Mouse (Mus musculus): ENCODE measurements around the gene Zcchc7. TPM values are rescaled to one million over a fixed set of nuclear protein-coding genes. Genes with fewer than 3 reads are reported as not detected.
"Not testable (repeated sequence)": the region's sequence is repeated elsewhere in the genome, so short reads cannot be mapped to it uniquely, and the experiment has no call there.

Zcchc7 gene
- total RNA-seq, 2 experiments from 2014 or later = 39.6 to 71.4 TPM

GRCm38 (mm10) chr4:44944426-44945075, 188.9 kb downstream of the Zcchc7 start:
- DNase-seq (ENCODE audit: low spot score in 2 of 2) = no peak
- intact Hi-C loops (cut with DNase I) = no loop called here

GRCm38 (mm10) chr4:44946126-44946525, 190.4 kb downstream of the Zcchc7 start:
- DNase-seq (ENCODE audit: low spot score in 2 of 2); intact Hi-C loops (cut with DNase I): not testable (repeated sequence)

DNA sequence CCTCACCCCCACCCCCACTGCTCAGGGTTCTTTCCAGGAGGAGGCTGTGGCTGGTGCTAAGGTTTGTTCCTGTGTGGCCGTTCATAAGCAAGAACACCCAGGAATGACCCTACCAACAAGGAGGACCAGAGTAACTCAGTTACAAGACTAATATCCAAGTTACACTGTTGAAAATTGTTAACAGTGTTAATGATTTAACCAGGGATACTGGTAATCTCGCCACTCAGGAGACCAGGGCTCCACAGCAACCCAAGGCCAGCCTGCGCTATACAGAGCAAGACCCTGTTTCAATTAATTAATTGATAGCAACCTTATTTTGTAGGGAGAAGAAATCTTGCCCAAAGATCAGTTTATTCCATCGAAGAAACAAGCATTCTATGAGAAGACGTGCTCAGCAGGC, 191.8 kb downstream of the Zcchc7 start:
- DNase-seq (ENCODE audit: low spot score in 2 of 2) = no peak
- intact Hi-C loops (cut with DNase I) = no loop called here

- DNase-seq (ENCODE audit: low spot score in 2 of 2) = no peak
- intact Hi-C loops (cut with DNase I) = no loop called here
These were observed 192.6 kb downstream of the Zcchc7 start for GRCm38 (mm10) chr4:44948314-44948713.

GRCm38 (mm10) chr4:44953041-44953440, 197.4 kb downstream of the Zcchc7 start:
- intact Hi-C loops (cut with DNase I) = no loop called here
- no peak for DNase-seq (ENCODE audit: low spot score in 2 of 2)

DNA sequence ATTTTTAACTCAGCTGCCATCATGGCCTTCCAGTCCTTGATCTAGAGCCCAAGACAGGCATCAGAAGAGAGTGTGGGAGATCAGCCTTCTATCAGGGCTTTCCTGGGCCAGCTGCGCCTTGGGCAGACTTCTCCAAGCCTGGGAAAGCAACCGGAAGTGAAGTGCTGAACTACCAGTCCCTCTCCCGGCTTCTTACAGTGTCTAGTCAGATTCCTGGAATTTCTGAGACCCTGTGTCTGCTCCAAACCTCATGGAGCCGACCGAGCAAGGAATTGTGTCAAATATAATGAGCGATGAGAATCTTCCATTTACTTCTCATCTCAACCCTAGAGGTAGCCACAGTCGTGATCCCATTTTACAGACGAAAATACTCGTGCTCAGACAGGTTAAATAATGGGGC, 203.1 kb downstream of the Zcchc7 start:
- no peak for DNase-seq (ENCODE audit: low spot score in 2 of 2)
- intact Hi-C loops (cut with DNase I) = no loop called here

DNA sequence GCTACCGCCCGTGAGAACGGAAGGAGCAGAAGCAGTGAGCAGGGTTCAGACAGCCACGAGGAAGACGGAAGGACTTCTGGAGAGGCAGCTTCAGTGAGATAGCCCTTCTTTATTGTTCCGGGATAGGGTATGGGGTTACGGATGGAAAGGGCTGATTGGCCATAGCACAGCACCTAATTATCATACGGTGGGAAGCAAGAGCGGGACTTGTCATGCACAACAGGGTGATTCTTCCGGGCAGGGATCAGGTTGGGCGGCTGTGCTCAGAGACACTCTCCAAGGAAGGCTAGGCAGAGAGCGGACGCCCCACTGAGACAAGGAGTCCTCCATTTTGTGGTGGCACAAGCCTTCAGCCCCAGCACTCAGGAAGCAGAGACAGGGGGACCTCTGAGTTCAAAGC, 203.5 kb downstream of the Zcchc7 start:
- no peak for DNase-seq (ENCODE audit: low spot score in 2 of 2)
- intact Hi-C loops (cut with DNase I) = no loop called here

- intact Hi-C loops (cut with DNase I) = no loop called here
- DNase-seq (ENCODE audit: low spot score in 2 of 2) = no peak
These were observed 207.5 kb downstream of the Zcchc7 start for GRCm38 (mm10) chr4:44963156-44963555.

DNA sequence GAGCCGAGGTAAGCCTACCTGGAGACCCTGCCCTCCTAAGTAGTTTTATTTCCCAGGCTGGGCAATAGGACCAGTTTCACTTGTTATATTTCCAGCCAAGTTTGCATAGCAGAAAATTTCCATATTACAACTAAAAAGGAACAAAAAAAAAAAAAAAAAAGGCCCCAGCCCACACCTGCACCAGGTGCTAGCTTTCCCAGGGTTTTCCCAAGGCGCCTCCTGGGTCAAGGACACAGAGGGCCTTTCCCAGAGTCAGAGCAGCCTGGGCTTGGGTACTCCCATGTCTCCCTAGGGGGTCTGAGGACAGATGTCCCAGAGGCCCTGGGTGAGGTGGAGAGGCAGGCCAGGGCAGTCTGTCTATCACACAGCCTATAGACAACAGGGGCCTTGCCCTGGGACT, 209.5 kb downstream of the Zcchc7 start:
- DNase-seq (ENCODE audit: low spot score in 2 of 2) = no peak
- intact Hi-C loops (cut with DNase I) = no loop called here

- intact Hi-C loops (cut with DNase I) = no loop called here
These were observed 210.1 kb downstream of the Zcchc7 start for GRCm38 (mm10) chr4:44965736-44966135.

GRCm38 (mm10) chr4:44967402-44967801, 211.7 kb downstream of the Zcchc7 start:
- DNase-seq (ENCODE audit: low spot score in 2 of 2) = no peak
- intact Hi-C loops (cut with DNase I) = no loop called here

More at GRCm38 (mm10) chr4:44965736-44966135, 210.1 kb downstream of the Zcchc7 start:
- DNase-seq (ENCODE audit: low spot score in 2 of 2) = no peak

GRCm38 (mm10) chr4:44970056-44970455, 214.4 kb downstream of the Zcchc7 start:
- no peak for DNase-seq (ENCODE audit: low spot score in 2 of 2)
- intact Hi-C loops (cut with DNase I) = no loop called here

- intact Hi-C loops (cut with DNase I) = no loop called here
- DNase-seq (ENCODE audit: low spot score in 2 of 2) = no peak
These were observed 215.0 kb downstream of the Zcchc7 start for GRCm38 (mm10) chr4:44970612-44971110.

DNA sequence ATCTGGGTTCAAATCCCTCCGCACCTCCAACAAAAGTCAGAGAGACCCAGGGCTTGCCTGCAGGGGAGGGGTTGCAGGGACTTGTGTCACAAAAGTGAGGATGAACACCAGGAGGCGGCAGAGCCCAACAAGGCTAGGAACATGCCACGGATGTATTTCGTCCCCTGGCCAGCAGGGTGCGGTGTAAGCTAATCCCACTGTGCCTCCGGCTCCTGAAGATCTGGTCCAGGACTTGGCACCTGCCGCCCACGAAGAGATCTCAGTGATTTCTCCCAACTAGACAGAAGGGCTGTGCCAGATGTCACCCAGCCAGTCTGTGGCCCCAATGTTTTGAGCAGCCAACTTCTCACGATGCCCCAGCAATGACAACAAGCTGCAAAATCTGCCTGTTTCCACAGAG, 217.8 kb downstream of the Zcchc7 start:
- DNase-seq (ENCODE audit: low spot score in 2 of 2) = peak; percentile 87 to 89
- intact Hi-C loops (cut with DNase I) = loop anchor here (2.0 kb wide), 1 partner anchor 39 kb away; the partner anchor contains the start of gene Zbtb5

DNA sequence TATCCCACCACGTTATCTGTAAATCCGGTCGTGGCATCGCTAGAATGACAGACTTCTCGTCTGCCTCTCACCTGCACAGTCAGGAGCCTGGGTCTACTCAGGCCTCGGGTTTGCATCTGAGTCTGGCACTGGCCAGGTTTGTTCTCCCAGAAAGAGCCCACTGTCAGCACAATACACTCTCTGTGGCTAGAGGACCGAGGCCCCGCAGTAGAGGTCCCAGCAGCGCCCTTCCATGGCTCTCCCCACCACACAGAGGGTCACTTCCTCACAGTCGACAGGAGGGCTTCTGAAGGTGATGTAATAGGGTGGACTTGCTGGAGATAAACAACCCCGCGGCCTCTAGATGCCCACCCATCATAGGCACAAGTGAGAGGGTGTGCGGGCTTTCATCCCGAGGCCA, 218.2 kb downstream of the Zcchc7 start:
- intact Hi-C loops (cut with DNase I) = loop anchor here (2.0 kb wide), 1 partner anchor 39 kb away; the partner anchor contains the start of gene Zbtb5
- no peak for DNase-seq (ENCODE audit: low spot score in 2 of 2)

DNA sequence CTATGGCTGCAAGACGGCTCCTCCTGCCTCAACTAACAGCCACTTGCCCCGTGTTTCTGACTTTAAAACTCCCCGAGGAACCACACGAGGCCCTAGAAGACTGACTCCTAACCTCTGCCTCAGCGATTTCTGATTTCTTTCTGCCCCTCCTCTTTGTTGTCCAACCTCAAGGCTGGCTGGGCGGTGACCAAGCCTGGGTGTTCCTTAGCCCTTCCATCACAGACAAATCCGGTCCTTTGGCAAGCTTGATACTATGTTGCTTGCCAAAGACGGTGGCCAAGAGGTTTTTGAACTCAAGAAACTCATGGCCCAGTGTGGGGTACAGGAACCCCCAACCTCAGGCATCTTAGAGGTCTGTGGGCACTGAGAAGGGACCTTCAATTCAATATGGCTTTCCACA, 218.7 kb downstream of the Zcchc7 start:
- no peak for DNase-seq (ENCODE audit: low spot score in 2 of 2)
- intact Hi-C loops (cut with DNase I) = no loop called here

- intact Hi-C loops (cut with DNase I) = no loop called here
- DNase-seq (ENCODE audit: low spot score in 2 of 2) = no peak
These were observed 220.4 kb downstream of the Zcchc7 start for GRCm38 (mm10) chr4:44976026-44976615.

GRCm38 (mm10) chr4:44976921-44977710, 221.4 kb downstream of the Zcchc7 start:
- intact Hi-C loops (cut with DNase I) = no loop called here
- no peak for DNase-seq (ENCODE audit: low spot score in 2 of 2)

- intact Hi-C loops (cut with DNase I) = no loop called here
- DNase-seq (ENCODE audit: low spot score in 2 of 2) = no peak
These were observed 222.5 kb downstream of the Zcchc7 start for GRCm38 (mm10) chr4:44978175-44978574.

DNA sequence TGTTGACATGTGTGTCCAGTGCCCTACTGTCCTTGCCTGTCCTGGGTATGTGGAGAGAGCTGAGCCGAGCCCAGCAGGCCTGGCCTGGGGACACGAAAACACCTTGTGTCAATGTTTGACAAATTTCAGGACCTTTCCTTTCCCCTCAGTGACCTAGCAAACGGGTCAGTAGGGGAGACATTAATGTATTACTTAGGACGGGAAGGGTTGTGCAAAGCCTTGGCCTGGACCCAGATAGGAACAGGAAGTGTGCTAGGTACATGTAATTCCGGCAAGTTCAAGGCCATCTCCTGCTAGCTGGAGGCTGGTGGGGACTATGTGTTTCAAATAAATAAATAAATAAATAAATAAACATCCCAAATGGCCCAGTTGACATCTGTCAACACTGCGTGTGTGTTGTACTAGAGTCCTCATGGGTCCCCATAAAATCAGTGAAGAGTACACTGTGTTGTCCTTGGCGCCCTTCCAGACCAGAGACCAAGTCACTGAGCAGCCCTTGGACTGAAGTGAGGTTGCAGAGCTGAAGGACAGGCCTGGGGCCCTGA, 224.2 kb downstream of the Zcchc7 start:
- intact Hi-C loops (cut with DNase I) = no loop called here
- no peak for DNase-seq (ENCODE audit: low spot score in 2 of 2)

Measured in left cerebral cortex, postnatal 36 days (tissue).